Mouse (Mus musculus) myocyte (in vitro differentiated cells): ENCODE results near the gene Lbx1.

Experiments
- MAX ChIP-seq: IDR thresholded peaks from one replicate; pipeline ENCODE4 v1.6.1; 2011; ENCODE audit warnings: low read depth, mild to moderate bottlenecking, control low read depth
- POLR2A ChIP-seq: IDR thresholded peaks from one replicate; pipeline ENCODE4 v1.6.1; 2011; ENCODE audit warnings: low read depth, mild to moderate bottlenecking, control low read depth, moderate library complexity; ENCODE audit not compliant: insufficient read length
- TCF12 ChIP-seq: IDR thresholded peaks from one replicate; pipeline ENCODE4 v1.6.1; 2011; ENCODE audit warnings: mild to moderate bottlenecking, control low read depth; ENCODE audit not compliant: poor library complexity, insufficient read depth, severe bottlenecking
- USF1 ChIP-seq: IDR thresholded peaks from one replicate; pipeline ENCODE4 v1.6.1; 2011; ENCODE audit warnings: low read depth, mild to moderate bottlenecking, control low read depth, moderate library complexity

DNA sequence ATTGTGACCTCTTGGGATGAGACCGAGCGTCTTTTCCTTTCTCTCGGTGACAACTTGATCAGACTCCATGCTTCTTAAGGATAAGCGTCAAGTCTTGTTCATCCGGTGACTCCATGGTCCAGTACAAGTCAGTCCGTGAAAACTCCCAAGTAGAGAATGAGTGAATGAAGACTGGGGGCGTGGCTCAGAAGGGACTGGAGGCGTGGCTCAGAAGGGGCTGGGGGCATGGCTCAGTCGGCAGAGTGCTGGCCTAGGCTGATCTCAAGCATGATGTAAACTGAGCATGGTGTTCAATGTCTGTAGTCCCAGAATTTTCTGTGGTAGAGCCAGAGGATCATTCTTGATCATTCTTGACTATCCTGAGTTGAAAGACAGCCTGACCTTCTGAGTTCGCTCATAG, 27.4 kb upstream of the Lbx1 start:
- TF ChIP-seq POLR2A (no peak), MAX (no peak), USF1 (no peak), TCF12 (no peak)
